Mouse (Mus musculus) ES-Bruce4 (cell line): ENCODE results near the gene Cdhr4. TPM values are rescaled to one million over a fixed set of nuclear protein-coding genes. Genes with fewer than 3 reads are reported as not detected.
A peak's percentile ranks its signal among the peaks of the same experiment; 100 is the strongest.

Experiments
- H3K27ac ChIP-seq: 2 replicates; pipeline ENCODE4 v1.5.1; 2012; ENCODE audit warnings: low read length, inconsistent platforms; ENCODE audit not compliant: insufficient read depth
- H3K27me3 ChIP-seq: 2 replicates; pipeline ENCODE4 v1.6.1; 2012; ENCODE audit warnings: mild to moderate bottlenecking, low read length, inconsistent platforms; ENCODE audit not compliant: control insufficient read depth, poor library complexity, insufficient read depth, severe bottlenecking
- H3K36me3 ChIP-seq: 2 replicates; pipeline ENCODE4 v1.6.1; 2012; ENCODE audit warnings: inconsistent platforms, mild to moderate bottlenecking, low read length, moderate library complexity; ENCODE audit not compliant: control insufficient read depth, poor library complexity, insufficient read depth, severe bottlenecking
- H3K4me1 ChIP-seq: one replicate; pipeline ENCODE4 v1.8.1; 2011; ENCODE audit warnings: low read length; ENCODE audit not compliant: control insufficient read depth, insufficient read depth
- H3K4me3 ChIP-seq: 2 replicates; pipeline ENCODE4 v1.5.1; 2011; ENCODE audit warnings: low read depth, mild to moderate bottlenecking, low read length
- H3K9ac ChIP-seq: 2 replicates; pipeline ENCODE4 v1.6.1; 2012; ENCODE audit warnings: low read depth, mild to moderate bottlenecking, inconsistent platforms; ENCODE audit not compliant: poor library complexity, severe bottlenecking
- H3K9me3 ChIP-seq: replicated peaks from 2 replicates; pipeline ENCODE4 v1.6.1; 2012; ENCODE audit warnings: mild to moderate bottlenecking, low read length, inconsistent platforms; ENCODE audit not compliant: control insufficient read depth, poor library complexity, insufficient read depth, severe bottlenecking
- CTCF ChIP-seq: IDR thresholded peaks from one replicate; pipeline ENCODE4 v1.8.1; 2011; ENCODE audit warnings: low read depth, low read length
- EP300 ChIP-seq: IDR thresholded peaks from 2 replicates; pipeline ENCODE4 v1.6.1; 2011; ENCODE audit warnings: low read depth, low read length; ENCODE audit not compliant: insufficient read depth
- POLR2A ChIP-seq: IDR thresholded peaks from one replicate; pipeline ENCODE4 v1.8.1; 2011; ENCODE audit warnings: low read length; ENCODE audit not compliant: insufficient read depth
- polyA plus RNA-seq: library from polyadenylated mRNA; stranded (reverse); fragments of >200 nt; gene quantifications from 2 replicates; pipeline ENCODE4 v1.2.4, GENCODE M21; 2011; ENCODE audit warnings: low read depth; ENCODE audit not compliant: missing spikeins, insufficient read depth, insufficient read length

Gene Cdhr4
- 0.81 TPM in 1 of 2 replicates, not detected in the other for polyA plus RNA-seq

GRCm38 (mm10) chr9:107992197-107992596 lies at the start of gene Cdhr4:
Cdhr4 (plus strand) TSS chr9:107992497.
- no peak within 1 kb of the TSS for H3K9ac ChIP-seq
- no peaks in the 10 kb centered on the region for H3K4me1 ChIP-seq
- TF ChIP-seq POLR2A, result no peak
- TF ChIP-seq CTCF, result no peak
- no peak for TF ChIP-seq EP300
- H3K9me3 ChIP-seq, result no peaks in the 10 kb centered on the region
- H3K36me3 ChIP-seq, result no peaks in the 10 kb centered on the region
- no peaks in the 10 kb centered on the region for H3K27me3 ChIP-seq
- H3K27ac ChIP-seq, result no peak within 1 kb of the TSS
- H3K4me3 ChIP-seq, result no peak within 1 kb of the TSS

DNA sequence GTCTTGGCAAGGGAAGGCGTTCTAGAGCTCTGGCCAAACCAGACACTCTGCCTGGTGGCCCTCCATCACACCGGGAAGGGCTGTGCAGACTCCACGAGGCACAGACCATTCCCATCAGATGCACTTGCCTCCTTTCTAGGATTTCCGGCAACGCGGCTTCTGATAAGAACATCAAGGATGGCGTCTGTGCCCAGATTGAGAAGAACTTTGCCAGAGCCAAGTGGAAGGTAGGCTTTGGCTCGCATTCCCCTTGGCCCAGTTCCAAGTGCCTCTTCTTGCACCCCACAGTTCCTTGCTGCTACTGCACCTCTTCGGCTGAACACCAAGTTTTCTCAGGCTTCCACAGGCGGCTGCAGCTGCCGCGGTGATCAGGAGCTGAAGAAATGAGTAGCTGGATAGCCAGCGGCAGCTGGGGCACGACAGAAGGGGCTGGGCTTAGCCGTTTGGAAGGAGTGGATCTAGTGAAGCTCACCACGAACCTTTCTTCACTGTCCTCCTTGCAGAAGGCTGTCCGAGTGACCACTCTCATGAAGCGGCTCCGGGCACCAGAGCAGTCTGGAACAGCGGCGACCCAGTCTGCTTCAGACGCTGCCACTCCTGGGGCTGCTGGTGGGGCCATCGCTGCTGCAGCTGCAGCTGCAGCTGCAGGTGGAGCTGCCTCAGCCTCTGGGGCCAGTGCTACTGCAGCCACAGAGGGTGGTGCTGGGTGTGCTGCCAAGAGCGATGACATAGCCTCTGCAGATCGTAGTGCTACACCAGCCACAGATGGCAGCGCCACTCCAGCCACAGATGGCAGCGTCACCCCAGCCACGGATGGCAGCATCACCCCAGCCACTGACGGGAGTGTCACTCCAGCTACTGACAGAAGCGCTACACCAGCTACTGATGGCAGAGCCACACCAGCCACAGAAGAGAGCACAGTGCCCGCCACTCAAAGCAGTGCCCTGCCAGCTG lies 44.8 kb upstream of the Cdhr4 start:
- no peak overlapping the region for H3K27ac ChIP-seq
- H3K9me3 ChIP-seq, result no peaks in the 10 kb centered on the region
- no peak overlapping the region for H3K9ac ChIP-seq
- H3K4me3 ChIP-seq, result no peak overlapping the region
- no peaks in the 10 kb centered on the region for H3K4me1 ChIP-seq
- no peak for TF ChIP-seq EP300
- TF ChIP-seq POLR2A, result no peak
- no peak for TF ChIP-seq CTCF
- H3K27me3 ChIP-seq, result no peaks in the 10 kb centered on the region
- H3K36me3 ChIP-seq, result no peaks in the 10 kb centered on the region

- Histone ChIP-seq H3K36me3 (no peaks in the 10 kb centered on the region), H3K9ac (no peak overlapping the region), H3K27me3 (no peaks in the 10 kb centered on the region), H3K9me3 (no peaks in the 10 kb centered on the region), H3K27ac (no peak overlapping the region), H3K4me1 (no peaks in the 10 kb centered on the region), H3K4me3 (no peak overlapping the region)
- TF ChIP-seq CTCF, result no peak
- TF ChIP-seq EP300, result no peak
- no peak for TF ChIP-seq POLR2A
These were observed 42.9 kb upstream of the Cdhr4 start for GRCm38 (mm10) chr9:107949184-107949921.

- H3K9me3 ChIP-seq, result no peaks in the 10 kb centered on the region
- H3K4me3 ChIP-seq, result peak within 1 kb of the TSS; percentile 64
- H3K36me3 ChIP-seq, result no peaks in the 10 kb centered on the region
- peak within 1 kb of the TSS; percentile 11; the same call in 1 of the 2 replicates for H3K9ac ChIP-seq
- H3K27me3 ChIP-seq, result no peaks in the 10 kb centered on the region
- H3K4me1 ChIP-seq, result no peaks in the 10 kb centered on the region
- TF ChIP-seq CTCF, result no peak
- no peak for TF ChIP-seq POLR2A
- TF ChIP-seq EP300, result no peak
- H3K27ac ChIP-seq, result no peak within 1 kb of the TSS
These were observed 42.4 kb upstream of the Cdhr4 start, which contains the start of gene Traip for GRCm38 (mm10) chr9:107949922-107950235. Traip (plus strand) TSS chr9:107950136.

DNA sequence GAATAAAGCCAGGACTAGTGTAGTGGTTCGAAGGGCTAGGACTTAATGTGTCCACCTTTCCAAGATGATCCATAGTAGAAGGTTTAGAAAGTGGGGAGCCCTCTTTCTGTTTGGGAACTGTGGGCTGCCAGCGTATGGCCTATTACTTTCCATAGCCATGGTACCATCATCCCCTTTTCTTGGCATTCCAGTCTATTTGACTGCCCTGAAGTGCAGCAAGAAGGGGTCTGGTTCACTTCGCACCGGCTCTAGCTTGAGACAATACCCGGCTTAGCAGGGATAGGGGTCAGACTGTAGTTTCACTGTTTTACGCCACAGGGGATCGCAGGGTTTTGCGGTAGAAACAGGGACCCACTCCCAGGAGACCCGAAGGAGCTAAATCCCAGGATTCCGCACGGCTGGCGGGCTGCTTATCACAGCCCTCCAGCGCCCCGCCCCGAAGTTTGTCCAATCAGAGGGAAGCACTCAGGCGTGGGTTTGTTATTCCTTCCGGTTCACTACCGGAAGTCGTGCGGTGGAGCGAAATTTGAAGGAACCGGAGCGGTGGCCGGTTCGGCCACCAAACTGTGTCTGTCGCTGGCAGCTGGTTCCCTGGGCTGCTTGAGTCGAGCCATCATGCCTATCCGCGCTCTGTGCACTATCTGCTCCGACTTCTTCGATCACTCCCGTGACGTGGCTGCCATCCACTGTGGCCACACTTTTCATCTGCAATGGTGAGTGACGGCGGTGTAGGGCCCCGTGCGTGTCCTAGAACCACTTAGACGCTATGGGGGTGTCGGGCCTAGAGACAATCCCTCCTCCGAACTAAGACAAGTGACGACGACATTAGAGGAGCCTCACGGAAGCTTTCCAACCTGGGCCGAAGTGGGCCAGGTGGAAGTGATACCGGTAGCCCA lies 41.6 kb upstream of the Cdhr4 start:
- Histone ChIP-seq H3K27me3 (no peaks in the 10 kb centered on the region), H3K4me1 (no peaks in the 10 kb centered on the region), H3K9ac (peak overlapping the region; percentile 11; the same call in 1 of the 2 replicates), H3K4me3 (peak overlapping the region; percentile 64), H3K27ac (no peak overlapping the region), H3K36me3 (no peaks in the 10 kb centered on the region), H3K9me3 (no peaks in the 10 kb centered on the region)
- TF ChIP-seq POLR2A (no peak), EP300 (no peak), CTCF (no peak)
